Mouse (Mus musculus) limb, embryonic 13.5 days (tissue): ENCODE measurements around the gene Shd. TPM values are rescaled to one million over a fixed set of nuclear protein-coding genes. Genes with fewer than 3 reads are reported as not detected.

Experiments used
- ATAC-seq: fragments of 200-750 bp; cut with Nextera tagmentation; 2 replicates; pipeline ENCODE4 v1.8.0; 2017; ENCODE audit warnings: low read depth, moderate number of reproducible peaks, moderate TSS enrichment; ENCODE audit not compliant: low FRiP score
- H3K27ac ChIP-seq: fragments of 300-500 bp; sonication (generic); 2 replicates; pipeline ENCODE4 v1.5.1; 2015; ENCODE audit warnings: inconsistent platforms, mild to moderate bottlenecking, moderate library complexity
- H3K27me3 ChIP-seq: fragments of 300-500 bp; sonication (generic); 2 replicates; pipeline ENCODE4 v1.6.1; 2015; ENCODE audit warnings: mild to moderate bottlenecking, inconsistent platforms
- H3K36me3 ChIP-seq: fragments of 300-500 bp; sonication (generic); 2 replicates; pipeline ENCODE4 v1.6.1; 2015; ENCODE audit warnings: inconsistent platforms, mild to moderate bottlenecking, moderate library complexity
- H3K4me1 ChIP-seq: fragments of 300-500 bp; sonication (generic); 2 replicates; pipeline ENCODE4 v1.6.1; 2015; ENCODE audit warnings: inconsistent platforms
- H3K4me2 ChIP-seq: fragments of 300-500 bp; sonication (generic); replicated peaks from 2 replicates; pipeline ENCODE4 v1.6.1; 2015; ENCODE audit warnings: inconsistent platforms, mild to moderate bottlenecking, moderate library complexity
- H3K4me3 ChIP-seq: fragments of 300-500 bp; sonication (generic); 2 replicates; pipeline ENCODE4 v1.5.1; 2015; ENCODE audit warnings: moderate library complexity, mild to moderate bottlenecking, inconsistent platforms
- H3K9ac ChIP-seq: fragments of 300-500 bp; sonication (generic); 2 replicates; pipeline ENCODE4 v1.6.1; 2015; ENCODE audit warnings: mild to moderate bottlenecking, inconsistent platforms
- H3K9me3 ChIP-seq: fragments of 300-500 bp; sonication (generic); 2 replicates; pipeline ENCODE4 v1.6.1; 2016; ENCODE audit warnings: inconsistent platforms
- WGBS: fragments of 180-500 bp; shearing (Covaris S2); methylation state at CpG from one replicate; pipeline ENCODE4 v1.1.7; 2015; 5-methylcytosine and 5-hydroxymethylcytosine counted together
- polyA plus RNA-seq: library from polyadenylated mRNA; unstranded; fragments of >200 nt; fragmentation: Nextera tagmentation; extraction: Ambion mirVana; gene quantifications from 2 replicates; pipeline ENCODE4 v1.2.1, GENCODE M21; 2015

The Shd gene
- polyA plus RNA-seq, 1 experiment from 2014 or later: 50.4 TPM

DNA sequence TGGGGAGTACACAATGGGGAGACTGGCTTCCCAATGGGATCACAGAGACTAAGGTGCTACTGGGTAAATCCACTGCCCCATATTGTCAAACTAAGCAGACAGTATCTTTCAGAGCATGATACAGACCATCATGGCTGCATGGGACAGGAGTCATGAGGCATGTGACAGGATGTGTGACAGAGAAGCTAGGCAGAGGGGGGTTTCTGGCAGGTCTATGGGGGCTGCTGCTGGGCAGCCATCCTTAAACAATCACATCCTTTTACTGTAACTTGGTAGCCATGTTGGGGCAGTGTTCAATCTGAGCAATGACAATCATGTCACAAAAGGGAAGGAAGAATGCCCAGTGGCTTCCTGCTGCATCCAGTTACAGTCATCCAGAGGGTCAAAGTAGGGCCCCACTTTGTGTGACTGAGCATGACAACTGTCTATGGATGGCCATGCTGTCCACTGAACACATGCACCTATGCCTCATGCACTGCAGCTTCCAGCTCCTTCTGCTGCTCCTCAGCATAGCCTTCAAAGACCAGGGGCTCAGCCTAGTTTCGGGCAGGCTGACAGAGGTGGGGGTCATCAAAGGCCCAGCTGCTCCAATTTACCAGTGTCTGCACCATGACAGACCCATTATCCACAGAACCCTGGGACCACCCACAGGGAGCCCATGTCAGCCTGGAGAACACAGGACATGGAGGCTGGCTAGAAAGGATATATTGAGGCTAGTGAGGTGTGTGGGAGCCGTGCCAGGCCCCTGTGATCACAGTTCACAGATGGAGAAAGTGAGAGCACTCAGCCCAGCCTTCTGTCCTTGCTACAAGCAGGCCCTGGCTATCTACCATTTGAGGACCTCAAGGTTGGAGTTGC, 52.1 kb downstream of the Shd start:
- 34% methylated on average over 2 of the region's 2 CpGs for WGBS
- Histone ChIP-seq H3K9ac (peak overlapping the region; percentile 4; the same call in 1 of the 2 replicates), H3K4me1 (0 out of 2 replicates have a peak, but pooled peaks cover 5% of the 10 kb centered on the region), H3K27ac (no peak overlapping the region), H3K9me3 (no peaks in the 10 kb centered on the region), H3K36me3 (peaks cover 73% of the 10 kb centered on the region), H3K4me3 (no peak overlapping the region), H3K27me3 (no peaks in the 10 kb centered on the region), H3K4me2 (no peak overlapping the region)
- no peak for ATAC-seq

DNA sequence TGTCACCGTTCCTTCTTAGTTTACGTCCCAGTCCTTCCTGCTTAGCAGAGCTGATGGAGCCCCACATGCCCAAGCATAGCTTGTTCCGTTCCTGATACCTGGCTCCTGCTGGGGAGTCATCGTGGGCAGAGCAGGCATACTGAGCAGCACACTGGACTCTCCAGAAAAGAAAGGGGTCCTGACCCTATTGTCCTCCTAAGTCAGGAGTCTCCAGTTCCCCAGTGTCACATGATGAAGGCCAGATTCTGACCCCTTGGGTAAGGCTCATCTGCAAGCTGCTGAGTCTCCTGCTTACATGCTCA, 52.7 kb downstream of the Shd start:
- Histone ChIP-seq H3K4me1 (0 out of 2 replicates have a peak, but pooled peaks cover 5% of the 10 kb centered on the region), H3K36me3 (peaks cover 73% of the 10 kb centered on the region), H3K27me3 (no peaks in the 10 kb centered on the region), H3K27ac (no peak overlapping the region), H3K9ac (peak overlapping the region; percentile 4; the same call in 1 of the 2 replicates), H3K4me3 (no peak overlapping the region), H3K9me3 (no peaks in the 10 kb centered on the region), H3K4me2 (no peak overlapping the region)
- no peak for ATAC-seq
- WGBS: 83% methylated on average over 4 of the region's 4 CpGs

DNA sequence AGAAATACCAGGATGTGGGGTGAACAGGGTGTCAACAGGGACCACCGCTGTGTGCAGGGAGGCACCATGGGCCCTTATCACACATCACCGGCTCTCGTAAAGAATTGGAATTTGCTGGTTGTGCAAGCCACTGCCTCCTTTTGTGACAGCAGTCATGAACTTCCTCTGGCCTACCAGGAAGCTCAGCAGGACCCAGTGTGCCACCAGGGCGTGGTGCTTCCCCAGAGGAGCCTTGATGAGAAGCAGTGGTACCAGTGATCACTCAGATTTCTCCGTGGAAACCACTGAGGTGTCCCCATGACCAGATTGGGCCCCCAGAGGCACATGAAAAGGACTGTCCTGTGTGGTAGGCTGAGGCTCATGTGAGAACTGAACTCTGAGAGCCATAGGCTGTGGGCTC, 53.1 kb downstream of the Shd start:
- no peaks in the 10 kb centered on the region for H3K9me3 ChIP-seq
- no peak for ATAC-seq
- H3K27me3 ChIP-seq: no peaks in the 10 kb centered on the region
- 78% methylated on average over 5 of the region's 5 CpGs for WGBS
- no peak overlapping the region for H3K4me3 ChIP-seq
- H3K4me1 ChIP-seq: 0 out of 2 replicates have a peak, but pooled peaks cover 7% of the 10 kb centered on the region
- no peak overlapping the region for H3K4me2 ChIP-seq
- no peak overlapping the region for H3K27ac ChIP-seq
- H3K36me3 ChIP-seq: peaks cover 73% of the 10 kb centered on the region
- H3K9ac ChIP-seq: no peak overlapping the region

DNA sequence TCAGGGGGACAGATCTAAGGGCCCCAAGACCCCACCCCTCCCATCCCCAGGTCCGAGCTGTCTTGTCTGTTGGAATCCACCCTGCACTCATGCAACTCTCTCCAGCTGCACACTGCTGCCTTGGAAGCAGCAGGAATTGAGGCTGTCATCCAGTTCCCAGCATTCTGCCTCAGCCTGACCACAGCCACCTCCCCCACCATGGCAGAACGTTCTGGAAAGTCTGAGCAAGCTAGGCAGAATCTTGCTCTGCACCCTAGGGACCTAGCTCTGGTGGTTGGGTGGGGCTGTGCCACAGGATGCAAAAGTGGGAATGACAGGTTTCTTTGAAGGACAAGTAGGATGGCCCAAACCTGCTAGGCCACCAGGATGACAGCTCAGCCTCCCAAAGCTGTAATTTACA, 54.2 kb downstream of the Shd start:
- WGBS: 65% methylated on average over 2 of the region's 2 CpGs
- H3K27ac ChIP-seq: no peak overlapping the region
- H3K4me3 ChIP-seq: no peak overlapping the region
- H3K36me3 ChIP-seq: peaks cover 73% of the 10 kb centered on the region
- H3K27me3 ChIP-seq: no peaks in the 10 kb centered on the region
- no peak overlapping the region for H3K9ac ChIP-seq
- no peak for ATAC-seq
- no peaks in the 10 kb centered on the region for H3K9me3 ChIP-seq
- H3K4me1 ChIP-seq: 0 out of 2 replicates have a peak, but pooled peaks cover 9% of the 10 kb centered on the region
- no peak overlapping the region for H3K4me2 ChIP-seq

DNA sequence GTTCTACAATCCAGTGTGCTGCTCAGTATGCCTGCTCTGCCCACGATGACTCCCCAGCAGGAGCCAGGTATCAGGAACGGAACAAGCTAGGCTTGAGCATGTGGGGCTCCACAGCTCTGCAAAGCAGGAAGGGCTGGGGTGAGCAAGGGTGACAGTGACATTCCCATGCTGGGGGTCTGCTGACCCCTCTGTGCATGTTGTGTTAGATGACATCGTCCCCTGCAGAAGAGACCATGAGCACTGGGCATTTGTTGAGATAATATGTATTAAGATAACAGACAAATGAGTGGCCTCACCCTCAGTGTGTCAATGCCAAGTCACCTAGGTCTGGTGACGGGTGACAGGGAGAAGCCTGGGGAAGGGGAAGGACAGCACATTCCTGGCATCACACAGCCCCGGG, 54.7 kb downstream of the Shd start:
- Histone ChIP-seq H3K27ac (no peak overlapping the region), H3K4me3 (no peak overlapping the region), H3K4me2 (no peak overlapping the region), H3K4me1 (0 out of 2 replicates have a peak, but pooled peaks cover 9% of the 10 kb centered on the region), H3K9ac (no peak overlapping the region), H3K27me3 (no peaks in the 10 kb centered on the region), H3K9me3 (no peaks in the 10 kb centered on the region), H3K36me3 (peaks cover 73% of the 10 kb centered on the region)
- 81% methylated on average over 5 of the region's 5 CpGs for WGBS
- ATAC-seq: no peak

Other genes with a start within 250 kb of the Shd start
- 0.18 and 0.19 TPM in 2 replicates for gene Adgre4, start 220.5 kb upstream of the Shd start, polyA plus RNA-seq
- gene Zfp119a, start 91.5 kb upstream of the Shd start, polyA plus RNA-seq: 11.0 and 11.3 TPM in 2 replicates
- gene Zfp959, start 78.4 kb upstream of the Shd start, polyA plus RNA-seq: 13.9 and 14.3 TPM in 2 replicates
- gene Zfp119b, start 21.0 kb upstream of the Shd start, polyA plus RNA-seq: 7.0 and 7.6 TPM in 2 replicates
- 1.3 and 1.4 TPM in 2 replicates for gene Ebi3, start 17.8 kb upstream of the Shd start, polyA plus RNA-seq
- gene Yju2, start 11.4 kb upstream of the Shd start, polyA plus RNA-seq: 25.5 and 27.8 TPM in 2 replicates
- 36.4 and 39.2 TPM in 2 replicates for gene Fsd1, start 16.0 kb downstream of the Shd start, polyA plus RNA-seq
- 8.1 and 9.2 TPM in 2 replicates for gene Stap2, start 35.1 kb downstream of the Shd start, polyA plus RNA-seq
- gene Mpnd, start 35.2 kb downstream of the Shd start, polyA plus RNA-seq: 108 and 109 TPM in 2 replicates
- gene Sh3gl1, start 66.2 kb downstream of the Shd start, polyA plus RNA-seq: 190 and 200 TPM in 2 replicates
- gene Chaf1a, start 70.0 kb downstream of the Shd start, polyA plus RNA-seq: 27.4 and 29.0 TPM in 2 replicates
- 45.3 and 49.4 TPM in 2 replicates for gene Ubxn6, start 104.6 kb downstream of the Shd start, polyA plus RNA-seq
- gene Hdgfl2, start 109.2 kb downstream of the Shd start, polyA plus RNA-seq: 152 and 156 TPM in 2 replicates
- 0.03 and 0.04 TPM in 2 replicates for gene Plin4, start 139.3 kb downstream of the Shd start, polyA plus RNA-seq
- gene Plin5, start 147.1 kb downstream of the Shd start, polyA plus RNA-seq: 0.13 TPM in 1 of 2 replicates, not detected in the other
- gene Lrg1, start 151.5 kb downstream of the Shd start, polyA plus RNA-seq: 0.27 and 0.37 TPM in 2 replicates
- gene Sema6b, start 169.9 kb downstream of the Shd start, polyA plus RNA-seq: 2.5 and 2.6 TPM in 2 replicates
- 11.3 and 12.0 TPM in 2 replicates for gene Tnfaip8l1, start 192.0 kb downstream of the Shd start, polyA plus RNA-seq
- gene Mydgf, start 213.5 kb downstream of the Shd start, polyA plus RNA-seq: 98.6 and 102 TPM in 2 replicates
- 34.9 and 39.8 TPM in 2 replicates for gene Dpp9, start 248.4 kb downstream of the Shd start, polyA plus RNA-seq